Mouse (Mus musculus) spleen, adult 2 months (tissue): Measurements from ENCODE around the gene Gm28845. TPM values are rescaled to one million over a fixed set of nuclear protein-coding genes. Genes with fewer than 3 reads are reported as not detected.
"Not testable (repeated sequence)": the region's sequence is repeated elsewhere in the genome, so short reads cannot be mapped to it uniquely, and the experiment has no call there.

ENCODE experiments used
- DNase-seq, 2 experiments: peaks; one replicate each; pipeline versions ENCODE4 v3.0.0 to v3.0.0-alpha.2; 2012 to 2021; ENCODE audit warnings: low spot score in 2 of 2, low read depth in 1 of 2
- H3K27ac ChIP-seq: fragments of 200-500 bp; 2 replicates; pipeline ENCODE4 v1.5.1; 2012; ENCODE audit warnings: low read length, inconsistent platforms; ENCODE audit not compliant: insufficient read depth
- H3K27me3 ChIP-seq: fragments of 200-500 bp; 2 replicates; pipeline ENCODE4 v1.6.1; 2012; ENCODE audit warnings: mild to moderate bottlenecking, moderate library complexity, low read length, inconsistent platforms; ENCODE audit not compliant: control insufficient read depth, insufficient read depth
- H3K36me3 ChIP-seq: fragments of 200-500 bp; 2 replicates; pipeline ENCODE4 v1.6.1; 2012; ENCODE audit warnings: mild to moderate bottlenecking, low read length, inconsistent platforms; ENCODE audit not compliant: control insufficient read depth, insufficient read depth
- H3K4me1 ChIP-seq: fragments of 200-500 bp; 2 replicates; pipeline ENCODE4 v1.6.1; 2011; ENCODE audit warnings: inconsistent platforms; ENCODE audit not compliant: control insufficient read depth, insufficient read depth, insufficient read length
- H3K4me3 ChIP-seq: fragments of 200-500 bp; 2 replicates; pipeline ENCODE4 v1.5.1; 2011; ENCODE audit warnings: mild to moderate bottlenecking, inconsistent platforms; ENCODE audit not compliant: insufficient read depth, insufficient read length; ENCODE audit errors: extremely low read depth
- CTCF ChIP-seq: fragments of 200-500 bp; IDR thresholded peaks from 2 replicates; pipeline ENCODE4 v1.5.1; 2011; ENCODE audit warnings: mild to moderate bottlenecking, inconsistent platforms; ENCODE audit not compliant: insufficient read depth, insufficient read length, insufficient replicate concordance; ENCODE audit errors: extremely low read depth
- POLR2A ChIP-seq: fragments of 200-500 bp; IDR thresholded peaks from 2 replicates; pipeline ENCODE4 v1.6.1; 2011; ENCODE audit warnings: low read depth, low read length, inconsistent platforms
- WGBS: fragments of 180-500 bp; shearing (Covaris S2); methylation state at CpG from one replicate; pipeline ENCODE4 v1.1.7; 2018; 5-methylcytosine and 5-hydroxymethylcytosine counted together
- polyA plus RNA-seq: library from polyadenylated mRNA; depleted of rRNA; stranded (reverse); fragments of >200 nt; gene quantifications from 2 replicates; pipeline ENCODE4 v1.2.3, GENCODE M21; 2012; rRNA removed

Gm28845 gene
- polyA plus RNA-seq, 1 experiment, result not detected

DNA sequence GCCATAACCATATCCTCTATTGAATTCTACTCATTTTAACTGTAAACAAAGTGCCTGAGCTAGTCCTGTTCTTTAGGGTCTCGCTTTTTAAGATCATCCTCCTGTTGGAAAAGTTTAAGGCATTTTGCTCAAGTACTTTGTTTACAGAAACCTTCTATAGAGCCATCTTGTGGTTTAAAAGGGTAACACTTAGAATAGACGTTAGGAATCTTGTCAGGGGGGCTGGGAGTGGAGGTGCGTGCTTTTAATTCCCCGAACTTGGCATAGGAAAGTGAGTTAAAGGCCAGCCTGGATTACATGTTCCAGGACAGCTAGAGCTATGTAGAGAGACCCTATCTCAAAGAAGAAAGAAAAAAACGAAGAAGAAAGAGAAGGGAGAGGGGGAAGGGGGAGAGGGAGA lies 43.8 kb downstream of the Gm28845 start:
- DNase-seq, result no peak
- 31% methylated on average over 5 of the region's 5 CpGs for WGBS
- Histone ChIP-seq H3K27me3 (no peaks in the 10 kb centered on the region), H3K4me3 (no peak overlapping the region), H3K27ac (no peak overlapping the region), H3K36me3 (no peaks in the 10 kb centered on the region), H3K4me1 (no peaks in the 10 kb centered on the region)
- TF ChIP-seq CTCF (no peak), POLR2A (no peak)

DNA sequence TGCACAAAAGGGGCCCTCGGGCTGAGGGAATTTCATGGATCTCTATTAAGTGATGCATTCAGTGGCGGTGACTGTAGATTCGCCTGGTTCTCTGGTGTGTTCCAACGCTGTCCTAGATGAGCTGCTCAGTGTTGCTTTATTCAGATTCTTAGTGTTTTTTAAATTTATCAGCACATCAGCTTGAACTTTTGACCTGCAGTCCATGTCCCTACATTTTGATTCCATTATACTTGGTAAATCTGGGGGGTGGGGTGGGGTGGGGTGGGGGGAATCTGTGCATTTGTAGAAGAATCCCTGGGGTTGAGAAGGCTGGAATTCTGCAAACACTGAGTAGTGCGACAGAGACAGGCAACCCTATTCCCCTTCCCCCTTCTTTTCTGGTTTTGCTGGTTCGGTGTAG lies 45.8 kb downstream of the Gm28845 start, which contains the start of gene Crygc:
TSS of gene Crygc (minus strand) at position 101 of the 400 bp plus-strand sequence.
- H3K4me3 ChIP-seq, result no peak within 1 kb of the TSS
- DNase-seq, result no peak
- H3K27ac ChIP-seq, result no peak within 1 kb of the TSS
- TF ChIP-seq CTCF, result no peak
- no peak for TF ChIP-seq POLR2A
- H3K27me3 ChIP-seq, result no peaks in the 10 kb centered on the region
- no peaks in the 10 kb centered on the region for H3K36me3 ChIP-seq
- no peaks in the 10 kb centered on the region for H3K4me1 ChIP-seq
- 80% methylated on average over 6 of the region's 6 CpGs for WGBS

DNA sequence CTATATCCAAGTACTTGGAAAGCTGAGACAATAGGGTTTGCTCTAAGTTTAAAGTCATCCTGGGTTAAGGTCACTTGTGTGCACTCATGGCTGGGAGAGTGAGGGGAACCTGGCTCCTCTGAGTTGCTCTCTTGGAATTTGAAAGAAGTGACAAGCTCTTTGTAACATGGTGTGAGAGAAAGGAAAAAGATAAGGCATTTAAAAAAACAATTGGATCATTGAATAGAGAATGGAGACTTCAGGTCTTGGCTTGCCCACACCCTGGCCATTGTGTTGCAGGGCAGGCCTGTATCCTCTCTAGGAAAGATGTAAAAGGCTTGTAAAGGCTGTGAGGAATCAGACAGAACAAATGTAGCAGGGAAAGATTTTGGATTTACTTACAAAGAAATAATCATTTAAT lies 51.5 kb downstream of the Gm28845 start:
- TF ChIP-seq POLR2A, result no peak
- TF ChIP-seq CTCF, result no peak
- Histone ChIP-seq H3K4me1 (no peaks in the 10 kb centered on the region), H3K4me3 (no peak overlapping the region), H3K36me3 (no peaks in the 10 kb centered on the region), H3K27me3 (no peaks in the 10 kb centered on the region), H3K27ac (no peak overlapping the region)
- no peak for DNase-seq

DNA sequence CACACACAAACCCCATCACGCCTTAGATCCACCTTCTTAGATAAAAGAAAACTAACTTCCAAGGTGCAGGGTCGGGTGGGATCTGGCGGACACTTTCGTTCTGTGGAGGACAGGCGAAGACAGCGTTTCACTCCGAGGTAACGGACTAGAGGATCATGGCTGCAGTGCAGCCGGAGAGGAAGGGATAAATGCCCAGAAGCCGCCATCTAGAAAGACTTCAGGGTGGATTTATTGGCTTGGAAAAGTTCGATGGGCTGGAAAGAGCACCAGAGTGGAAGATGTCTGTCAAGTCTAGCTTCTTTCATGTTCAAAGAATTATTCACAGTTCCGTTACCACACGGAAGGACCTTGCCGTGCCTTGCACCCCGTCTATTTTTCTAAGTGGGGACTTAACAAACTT lies 55.2 kb downstream of the Gm28845 start:
- H3K4me1 ChIP-seq, result no peaks in the 10 kb centered on the region
- TF ChIP-seq CTCF, result no peak
- TF ChIP-seq POLR2A, result no peak
- WGBS, result 91% methylated on average over 15 of the region's 15 CpGs

DNA sequence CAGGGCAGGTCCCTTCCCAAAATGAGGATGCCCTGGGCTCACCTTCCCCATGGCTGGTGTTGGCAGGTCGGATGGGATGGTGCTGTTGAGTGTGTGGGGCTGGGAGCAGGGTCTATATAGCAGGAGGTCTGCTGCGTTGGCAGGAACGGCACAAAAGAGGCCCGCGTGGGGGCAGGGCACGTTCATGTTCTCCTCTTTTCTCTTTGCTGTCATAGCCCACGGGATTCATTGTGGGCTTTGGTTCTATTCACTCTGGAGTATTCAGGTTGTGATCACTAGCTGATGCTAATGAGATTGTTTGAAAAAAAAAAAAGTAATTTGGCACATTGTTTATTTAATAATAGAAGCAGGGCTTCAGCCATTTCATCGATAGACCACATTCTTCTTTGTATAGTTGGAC lies 56.0 kb downstream of the Gm28845 start, which contains the start of gene Crygd:
TSS of gene Crygd (minus strand) at position 101 of the 400 bp plus-strand sequence.
- H3K4me1 ChIP-seq, result no peaks in the 10 kb centered on the region
- WGBS, result 89% methylated on average over 8 of the region's 8 CpGs
- H3K27ac ChIP-seq, result no peak within 1 kb of the TSS
- H3K27me3 ChIP-seq, result no peaks in the 10 kb centered on the region
- DNase-seq, result no peak
- no peaks in the 10 kb centered on the region for H3K36me3 ChIP-seq
- no peak within 1 kb of the TSS for H3K4me3 ChIP-seq
- TF ChIP-seq POLR2A (no peak), CTCF (no peak)

More for the DNA sequence above, 55.2 kb downstream of the Gm28845 start:
- no peaks in the 10 kb centered on the region for H3K36me3 ChIP-seq
- H3K27ac ChIP-seq, result no peak overlapping the region
- DNase-seq, result no peak
- no peaks in the 10 kb centered on the region for H3K27me3 ChIP-seq
- H3K4me3 ChIP-seq, result no peak overlapping the region

DNA sequence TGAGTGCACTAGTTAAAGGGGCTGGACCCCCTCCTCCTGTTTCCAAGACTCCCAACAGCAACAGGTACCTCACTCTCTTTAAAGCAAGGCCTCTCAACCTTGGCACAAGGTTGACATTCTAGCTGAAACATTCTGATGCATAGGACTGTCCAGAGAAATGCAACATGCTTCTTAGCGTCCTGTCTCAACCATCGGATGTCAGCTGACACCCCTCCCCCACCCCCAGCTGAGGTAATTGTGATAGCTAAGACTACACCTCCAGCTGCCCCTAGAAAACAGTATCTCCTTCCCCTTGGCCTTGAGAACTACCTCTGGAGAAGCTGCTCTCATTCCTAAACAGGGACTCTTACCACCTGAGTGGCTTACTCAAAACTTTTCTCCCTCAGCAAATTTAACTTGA lies 67.2 kb downstream of the Gm28845 start:
- no peaks in the 10 kb centered on the region for H3K4me1 ChIP-seq
- DNase-seq, result no peak
- H3K4me3 ChIP-seq, result no peak overlapping the region
- WGBS, result 58% methylated on average over 2 of the region's 2 CpGs
- H3K27ac ChIP-seq, result no peak overlapping the region
- TF ChIP-seq CTCF (no peak), POLR2A (no peak)
- no peaks in the 10 kb centered on the region for H3K36me3 ChIP-seq
- no peaks in the 10 kb centered on the region for H3K27me3 ChIP-seq

DNA sequence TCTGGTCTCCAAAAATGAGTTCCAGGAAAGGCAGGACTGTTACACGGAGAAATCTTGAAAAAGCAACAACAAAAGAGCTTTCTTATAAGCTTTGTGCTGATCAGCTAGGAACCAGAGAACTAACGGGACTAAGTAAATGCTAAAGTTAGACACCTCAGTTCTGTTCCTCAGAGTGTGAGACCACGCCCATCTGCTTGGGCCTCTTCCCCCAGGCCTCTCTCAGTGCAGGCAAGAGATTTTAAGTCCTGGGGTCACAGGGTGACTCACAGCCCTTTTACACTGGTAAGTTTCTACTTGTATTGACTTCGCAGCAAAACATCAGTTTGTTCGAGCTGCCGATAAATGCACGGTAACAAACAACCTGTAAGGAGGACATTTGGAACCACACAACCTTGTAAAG lies 67.7 kb downstream of the Gm28845 start:
- no peak overlapping the region for H3K4me3 ChIP-seq
- no peaks in the 10 kb centered on the region for H3K27me3 ChIP-seq
- H3K4me1 ChIP-seq, result no peaks in the 10 kb centered on the region
- H3K27ac ChIP-seq, result no peak overlapping the region
- WGBS, result 85% methylated on average over 7 of the region's 7 CpGs
- DNase-seq, result no peak
- H3K36me3 ChIP-seq, result no peaks in the 10 kb centered on the region
- TF ChIP-seq POLR2A, result no peak
- no peak for TF ChIP-seq CTCF

DNA sequence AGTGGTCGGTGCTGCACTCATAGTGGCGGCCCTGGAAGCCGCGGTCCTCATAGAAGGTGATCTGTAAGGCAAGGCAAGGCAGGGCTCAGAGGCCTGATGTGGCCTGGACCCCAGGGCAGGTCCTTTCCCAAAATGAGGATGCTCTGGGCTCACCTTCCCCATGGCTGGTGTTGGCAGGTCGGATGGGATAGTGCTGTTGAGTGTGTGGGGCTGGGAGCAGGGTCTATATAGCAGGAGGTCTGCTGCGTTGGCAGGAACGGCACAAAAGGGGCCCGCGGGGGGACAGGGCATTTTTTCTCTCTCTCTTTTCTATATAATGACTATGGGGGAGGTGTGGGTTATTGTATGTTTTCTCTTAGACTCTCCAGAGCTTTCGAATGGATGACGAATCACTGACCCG lies 68.4 kb downstream of the Gm28845 start, which contains the start of gene Cryge:
TSS of gene Cryge (minus strand) at position 198 of the 400 bp plus-strand sequence.
- not testable (repeated sequence) for H3K36me3 ChIP-seq, DNase-seq, H3K4me1 ChIP-seq, H3K4me3 ChIP-seq, H3K27ac ChIP-seq, H3K27me3 ChIP-seq
- WGBS, result 88% methylated on average over 11 of the region's 12 CpGs

Other genes starting within 250 kb of the Gm28845 start
- 10.8 and 11.7 TPM in 2 replicates for gene Plekhm3, start 162.7 kb downstream of the Gm28845 start, polyA plus RNA-seq
- gene Akr1cl, start 86.8 kb downstream of the Gm28845 start, polyA plus RNA-seq, result 0.11 and 0.26 TPM in 2 replicates
- 0.22 TPM in 1 of 2 replicates, not detected in the other for gene Cryge, start 68.4 kb downstream of the Gm28845 start, polyA plus RNA-seq
- not detected in 2 replicates for gene Crygd, start 56.1 kb downstream of the Gm28845 start, polyA plus RNA-seq
- not detected in 2 replicates for gene Crygc, start 45.9 kb downstream of the Gm28845 start, polyA plus RNA-seq
- not detected in 2 replicates for gene Crygb, start 37.3 kb downstream of the Gm28845 start, polyA plus RNA-seq
- not detected in 2 replicates for gene Cryga, start 16.2 kb downstream of the Gm28845 start, polyA plus RNA-seq
- gene D630023F18Rik, start 3.7 kb upstream of the Gm28845 start, polyA plus RNA-seq, result not detected in 2 replicates
- gene Idh1, start 66.9 kb upstream of the Gm28845 start, polyA plus RNA-seq, result 6.8 and 8.6 TPM in 2 replicates
- 4.7 and 6.2 TPM in 2 replicates for gene Pikfyve, start 67.1 kb upstream of the Gm28845 start, polyA plus RNA-seq
- not detected in 2 replicates for gene Pth2r, start 162.5 kb upstream of the Gm28845 start, polyA plus RNA-seq